Mouse (Mus musculus): ENCODE results near the gene Il2rb. TPM values are rescaled to one million over a fixed set of nuclear protein-coding genes. Genes with fewer than 3 reads are reported as not detected.

Gene Il2rb
- total RNA-seq, 1 experiment from 2014 or later: 5.7 TPM

DNA sequence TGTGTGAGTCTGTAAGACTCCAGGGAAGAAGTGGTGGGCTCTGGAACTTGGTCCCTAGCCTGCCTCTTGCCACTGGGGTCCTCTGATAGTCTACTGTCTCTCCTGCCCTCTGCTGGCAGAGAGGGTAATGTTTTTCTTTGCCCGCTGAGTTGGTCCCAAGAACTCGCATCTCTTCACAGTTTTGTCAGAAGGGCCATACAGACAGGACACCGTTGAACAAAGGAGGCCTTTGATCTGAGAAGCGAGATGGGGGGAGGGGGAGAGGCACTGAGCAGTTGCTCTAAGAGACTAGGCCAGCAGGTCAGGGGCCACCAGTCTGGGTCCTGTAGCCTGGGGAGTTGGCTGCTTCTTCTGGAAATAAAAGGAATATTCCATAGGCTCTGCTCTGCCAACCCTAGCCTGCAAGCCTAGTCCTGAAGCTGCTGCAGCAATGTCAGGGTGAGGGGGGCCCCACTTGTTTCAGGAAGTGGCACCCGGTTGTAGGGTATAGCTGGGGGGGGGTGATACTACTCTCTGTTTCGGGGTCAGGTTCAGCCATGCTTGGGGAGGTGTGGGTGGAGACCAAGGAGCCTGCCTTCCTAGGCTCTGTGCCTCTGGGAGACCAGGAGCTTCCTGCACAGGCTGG lies 60.1 kb downstream of the Il2rb start:
- ATAC-seq (ENCODE audit: extremely low read depth, insufficient number of reproducible peaks, low FRiP score, poor library complexity, severe bottlenecking): no peak

DNA sequence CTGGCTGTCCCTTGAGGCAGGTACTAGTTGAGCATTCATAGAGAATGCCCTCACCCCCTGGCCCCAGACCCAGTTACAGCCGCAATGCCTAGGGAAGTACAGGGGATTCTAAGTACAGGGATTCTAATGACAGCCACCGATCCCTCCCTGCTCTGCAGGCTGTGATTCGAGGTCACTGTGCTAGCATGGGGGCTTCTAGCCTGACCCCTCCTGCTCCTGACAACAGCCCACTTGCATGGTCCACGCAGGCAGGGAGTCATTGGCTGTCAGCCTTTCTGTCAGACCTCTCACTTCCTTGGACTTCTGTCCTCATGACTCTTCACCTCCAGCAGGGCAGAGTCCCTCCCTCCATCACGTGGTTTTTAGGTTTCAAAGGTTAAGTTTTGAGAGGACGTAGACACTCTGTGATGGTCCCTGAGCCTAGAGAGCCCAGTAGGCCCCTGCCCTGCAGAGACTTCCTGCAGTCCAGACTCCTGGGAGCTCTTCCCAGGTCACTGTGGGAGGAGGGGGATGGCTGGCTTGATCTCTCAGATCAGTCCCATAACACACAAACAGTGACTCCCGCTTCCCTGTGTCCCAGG lies 63.4 kb downstream of the Il2rb start:
- ATAC-seq (ENCODE audit: extremely low read depth, insufficient number of reproducible peaks, low FRiP score, poor library complexity, severe bottlenecking): no peak

DNA sequence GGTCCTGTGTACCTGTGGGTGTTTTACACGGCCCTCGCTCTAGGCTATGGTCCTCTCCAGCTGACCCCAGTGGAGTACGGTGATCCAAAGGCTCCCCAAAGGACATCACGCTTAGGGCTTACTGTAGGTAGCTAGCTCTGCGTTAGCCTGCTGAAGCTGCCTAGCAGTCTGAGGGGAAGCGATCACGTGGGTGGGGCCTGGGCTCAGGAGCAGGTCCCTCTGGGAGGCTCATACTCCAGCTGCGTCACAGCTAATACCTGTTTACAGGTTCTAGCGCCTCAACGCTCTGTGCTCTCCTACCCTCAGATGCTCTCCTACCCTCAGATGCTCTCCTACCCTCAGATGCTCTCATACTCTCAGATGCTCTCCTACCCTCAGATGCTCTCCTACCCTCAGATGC lies 64.2 kb downstream of the Il2rb start:
- no peak for ATAC-seq (ENCODE audit: extremely low read depth, insufficient number of reproducible peaks, low FRiP score, poor library complexity, severe bottlenecking)

DNA sequence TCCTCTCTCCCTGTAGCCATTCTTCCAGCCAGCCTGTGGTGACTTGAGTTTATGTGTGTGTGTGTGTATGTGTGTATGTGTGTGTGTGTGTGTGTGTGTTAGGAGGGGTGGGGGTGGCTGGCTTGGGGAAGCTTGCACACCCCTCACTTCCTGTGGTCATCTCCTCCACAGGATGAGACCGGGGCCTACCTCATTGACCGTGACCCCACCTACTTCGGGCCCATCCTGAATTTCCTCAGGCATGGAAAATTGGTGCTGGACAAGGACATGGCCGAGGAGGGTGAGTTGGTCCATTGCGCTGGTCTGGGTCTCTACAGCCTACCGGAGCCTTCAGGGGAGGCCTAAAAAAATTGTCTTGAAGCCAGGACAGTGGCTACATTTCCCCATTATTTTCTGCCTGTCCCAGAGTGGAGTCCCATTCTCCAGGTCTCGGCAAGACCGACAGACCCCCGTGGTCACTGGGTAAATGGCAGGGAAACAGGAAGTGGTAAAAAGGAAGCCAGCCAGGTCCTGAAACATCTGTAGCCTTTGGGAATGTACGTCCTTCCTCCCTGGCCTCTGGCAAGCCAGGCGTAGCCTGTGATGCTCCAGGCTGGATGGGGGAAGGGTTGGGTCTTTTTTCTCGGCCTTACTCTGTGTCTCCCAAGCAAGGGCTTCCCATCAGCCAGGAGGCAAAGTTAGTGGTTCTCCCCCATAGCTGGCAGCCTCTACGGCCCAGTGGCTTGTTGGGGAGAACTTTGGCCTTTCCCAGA lies 65.0 kb downstream of the Il2rb start:
- ATAC-seq (ENCODE audit: extremely low read depth, insufficient number of reproducible peaks, low FRiP score, poor library complexity, severe bottlenecking): no peak

Other genes starting within 250 kb of the Il2rb start
- gene Csf2rb2, start 189.6 kb downstream of the Il2rb start, total RNA-seq (2017): 7.3 and 8.1 TPM in 2 replicates
- gene Csf2rb, start 169.5 kb downstream of the Il2rb start, total RNA-seq (2017): 214 and 217 TPM in 2 replicates
- not detected in 2 replicates for gene Tex33, start 99.4 kb downstream of the Il2rb start, total RNA-seq (2017)
- 3.1 and 3.4 TPM in 2 replicates for gene Tst, start 89.4 kb downstream of the Il2rb start, total RNA-seq (2017)
- 9.4 and 11.8 TPM in 2 replicates for gene Mpst, start 88.9 kb downstream of the Il2rb start, total RNA-seq (2017)
- gene Kctd17, start 66.7 kb downstream of the Il2rb start, total RNA-seq (2017): not detected in 2 replicates
- gene Tmprss6, start 26.6 kb downstream of the Il2rb start, total RNA-seq (2017): not detected in 2 replicates
- gene C1qtnf6, start 36.1 kb upstream of the Il2rb start, total RNA-seq (2017): 0.23 TPM in 1 of 2 replicates, not detected in the other
- not detected in 2 replicates for gene Sstr3, start 49.4 kb upstream of the Il2rb start, total RNA-seq (2017)
- gene Rac2, start 77.5 kb upstream of the Il2rb start, total RNA-seq (2017): 420 and 447 TPM in 2 replicates
- 382 and 417 TPM in 2 replicates for gene Cyth4, start 101.8 kb upstream of the Il2rb start, total RNA-seq (2017)
- not detected in 2 replicates for gene Elfn2, start 223.5 kb upstream of the Il2rb start, total RNA-seq (2017)

Measured in neutrophil, adult 5-6 weeks (primary cell).